Mouse (Mus musculus) liver, postnatal 0 days (tissue): Measurements from ENCODE around the gene Myom3.

Experiments
- CTCF ChIP-seq: sonication (generic); IDR thresholded peaks from 2 replicates; pipeline ENCODE4 v1.5.1; 2016; ENCODE audit warnings: antibody characterized with exemption, low read depth
- EP300 ChIP-seq: IDR thresholded peaks from 2 replicates; pipeline ENCODE4 v1.6.1; 2016; ENCODE audit warnings: antibody characterized with exemption, low read depth, mild to moderate bottlenecking

- no peak for TF ChIP-seq CTCF
- no peak for TF ChIP-seq EP300
These were observed 64.7 kb downstream of the Myom3 start for GRCm38 (mm10) chr4:135824254-135824653.
